Mouse (Mus musculus): Measurements from ENCODE around the gene Padi3. TPM values are rescaled to one million over a fixed set of nuclear protein-coding genes. Genes with fewer than 3 reads are reported as not detected.

Padi3 gene
- polyA plus RNA-seq (2015; fragmentation: Nextera tagmentation; extraction: Ambion mirVana), result 0.22 TPM in 1 of 2 replicates, not detected in the other

DNA sequence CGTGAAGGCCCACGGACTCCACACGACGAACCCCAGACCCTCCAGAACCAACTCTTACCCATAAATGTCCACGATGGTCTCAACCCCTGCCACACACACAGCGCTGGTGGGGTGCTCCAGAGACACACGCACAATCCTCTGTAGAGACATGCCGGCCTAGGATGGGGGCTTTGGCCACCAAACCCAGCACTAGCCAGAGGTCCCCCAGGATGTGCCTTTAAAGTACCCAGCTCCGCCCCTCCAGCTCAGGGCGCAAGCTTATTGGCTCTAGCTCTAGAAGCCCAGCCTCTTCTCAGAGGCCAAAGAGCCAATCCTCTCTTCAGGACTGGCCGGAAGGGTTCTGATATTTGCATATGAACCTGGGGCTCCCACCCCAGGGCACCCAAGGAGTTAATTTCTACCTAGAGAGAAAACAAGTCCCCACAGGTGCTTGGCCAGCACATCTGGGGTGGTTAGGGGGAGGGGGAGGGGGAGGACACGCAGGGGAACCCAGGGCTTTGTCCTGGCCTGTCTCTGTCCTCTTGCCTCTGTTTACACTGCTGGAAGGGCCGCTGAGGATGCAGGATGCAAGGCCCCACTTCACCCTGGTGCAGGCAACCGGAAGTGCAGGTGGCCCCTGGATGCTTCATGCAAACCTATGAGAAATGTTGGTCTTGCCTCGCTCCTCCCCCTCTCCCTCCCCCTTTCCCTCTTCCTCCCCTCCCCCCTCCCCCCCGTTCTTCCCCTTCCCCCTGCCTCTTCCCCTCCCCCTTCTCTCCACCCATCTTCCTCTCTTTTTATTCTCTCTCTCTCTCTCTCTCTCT is at the start of gene Padi3:
Padi3 (minus strand) TSS at position 191 of the 803 bp plus-strand sequence.
- Histone ChIP-seq H3K4me1 (peaks cover 21% of the 10 kb centered on the region), H3K36me3 (no peaks in the 10 kb centered on the region), H3K9me3 (replicated peaks) (no peaks in the 10 kb centered on the region), H3K4me2 (no peak within 1 kb of the TSS), H3K27me3 (replicated peaks) (peaks cover 13% of the 10 kb centered on the region), H3K27ac (replicated peaks) (no peak within 1 kb of the TSS), H3K4me3 (replicated peaks) (no peak within 1 kb of the TSS), H3K9ac (replicated peaks) (no peak within 1 kb of the TSS)
- 75% methylated on average over 16 of the region's 16 CpGs for WGBS
- ATAC-seq (ENCODE audit: low FRiP score), result no peak

- H3K27ac ChIP-seq (replicated peaks), result no peak overlapping the region
- H3K4me2 ChIP-seq, result no peak overlapping the region
- no peaks in the 10 kb centered on the region for H3K36me3 ChIP-seq
- no peaks in the 10 kb centered on the region for H3K4me1 ChIP-seq
- ATAC-seq (ENCODE audit: low FRiP score), result no peak
- H3K9ac ChIP-seq (replicated peaks), result no peak overlapping the region
- WGBS, result 86% methylated on average over 11 of the region's 11 CpGs
- H3K27me3 ChIP-seq (replicated peaks), result no peaks in the 10 kb centered on the region
- H3K9me3 ChIP-seq (replicated peaks), result no peaks in the 10 kb centered on the region
- H3K4me3 ChIP-seq (replicated peaks), result no peak overlapping the region
Measured at GRCm38 (mm10) chr4:140859291-140859690, 48.8 kb upstream of the Padi3 start.

DNA sequence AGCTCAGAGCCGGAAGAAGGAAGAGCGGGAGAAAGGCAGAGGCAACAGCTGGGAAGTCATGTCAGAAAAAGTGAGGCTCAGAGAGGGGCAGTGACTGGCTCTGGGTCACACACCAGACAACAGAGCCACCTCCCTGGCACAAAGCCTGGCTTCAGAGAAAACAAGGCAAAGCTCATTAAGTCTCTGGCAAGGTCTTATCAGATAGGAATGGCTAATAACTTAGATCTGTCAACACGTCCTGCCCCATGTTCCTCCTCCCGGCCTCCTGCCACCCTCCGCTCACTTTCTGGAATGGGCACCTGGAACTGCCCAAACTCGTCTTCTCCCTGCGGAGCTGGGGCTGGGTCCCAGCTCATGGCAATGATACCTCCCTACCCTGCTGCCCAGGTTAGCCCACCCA is 47.4 kb upstream of the Padi3 start:
- no peaks in the 10 kb centered on the region for H3K27me3 ChIP-seq (replicated peaks)
- H3K4me3 ChIP-seq (replicated peaks), result no peak overlapping the region
- H3K27ac ChIP-seq (replicated peaks), result no peak overlapping the region
- ATAC-seq (ENCODE audit: low FRiP score), result no peak
- WGBS, result 83% methylated on average over 7 of the region's 7 CpGs
- no peaks in the 10 kb centered on the region for H3K9me3 ChIP-seq (replicated peaks)
- no peaks in the 10 kb centered on the region for H3K36me3 ChIP-seq
- no peak overlapping the region for H3K4me2 ChIP-seq
- no peak overlapping the region for H3K9ac ChIP-seq (replicated peaks)
- no peaks in the 10 kb centered on the region for H3K4me1 ChIP-seq

DNA sequence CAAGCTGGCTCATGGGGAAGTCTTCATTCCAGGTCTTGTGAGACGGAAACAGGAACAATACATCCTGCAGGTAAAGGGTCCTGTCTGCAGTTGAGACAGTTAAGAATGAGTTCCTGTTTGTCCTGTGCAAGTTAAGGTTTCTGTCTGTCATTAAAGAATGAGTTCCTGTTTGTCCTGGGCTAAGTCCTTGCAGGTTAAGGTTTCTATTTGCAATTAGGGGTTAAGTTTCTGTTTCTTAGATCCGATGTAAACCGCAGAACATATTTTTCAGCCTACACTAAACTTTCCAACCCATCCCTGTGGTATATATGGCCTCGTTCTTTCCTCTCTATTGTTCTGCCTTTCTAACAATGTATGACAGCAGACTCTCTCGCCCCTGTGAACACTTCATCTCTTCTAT is 46.6 kb upstream of the Padi3 start:
- Histone ChIP-seq H3K27ac (replicated peaks) (no peak overlapping the region), H3K36me3 (no peaks in the 10 kb centered on the region), H3K9ac (replicated peaks) (no peak overlapping the region), H3K27me3 (replicated peaks) (no peaks in the 10 kb centered on the region), H3K4me1 (no peaks in the 10 kb centered on the region), H3K4me2 (no peak overlapping the region), H3K9me3 (replicated peaks) (no peaks in the 10 kb centered on the region), H3K4me3 (replicated peaks) (no peak overlapping the region)
- WGBS, result 78% methylated on average over 5 of the region's 5 CpGs
- ATAC-seq (ENCODE audit: low FRiP score), result no peak

- no peak overlapping the region for H3K27ac ChIP-seq (replicated peaks)
- no peak for ATAC-seq (ENCODE audit: low FRiP score)
- WGBS, result 92% methylated on average over 10 of the region's 10 CpGs
Measured at GRCm38 (mm10) chr4:140855151-140855550, 44.7 kb upstream of the Padi3 start.

GRCm38 (mm10) chr4:140854455-140854864 is 44.0 kb upstream of the Padi3 start:
- Histone ChIP-seq H3K9me3 (replicated peaks) (no peaks in the 10 kb centered on the region), H3K36me3 (no peaks in the 10 kb centered on the region), H3K9ac (replicated peaks) (no peak overlapping the region), H3K4me3 (replicated peaks) (no peak overlapping the region), H3K4me1 (no peaks in the 10 kb centered on the region), H3K27me3 (replicated peaks) (no peaks in the 10 kb centered on the region), H3K27ac (replicated peaks) (no peak overlapping the region), H3K4me2 (no peak overlapping the region)
- ATAC-seq (ENCODE audit: low FRiP score), result no peak
- 68% methylated on average over 10 of the region's 10 CpGs for WGBS

More at GRCm38 (mm10) chr4:140855151-140855550, 44.7 kb upstream of the Padi3 start:
- Histone ChIP-seq H3K4me2 (no peak overlapping the region), H3K27me3 (replicated peaks) (no peaks in the 10 kb centered on the region), H3K9me3 (replicated peaks) (no peaks in the 10 kb centered on the region), H3K36me3 (no peaks in the 10 kb centered on the region), H3K4me3 (replicated peaks) (no peak overlapping the region), H3K9ac (replicated peaks) (no peak overlapping the region), H3K4me1 (no peaks in the 10 kb centered on the region)

DNA sequence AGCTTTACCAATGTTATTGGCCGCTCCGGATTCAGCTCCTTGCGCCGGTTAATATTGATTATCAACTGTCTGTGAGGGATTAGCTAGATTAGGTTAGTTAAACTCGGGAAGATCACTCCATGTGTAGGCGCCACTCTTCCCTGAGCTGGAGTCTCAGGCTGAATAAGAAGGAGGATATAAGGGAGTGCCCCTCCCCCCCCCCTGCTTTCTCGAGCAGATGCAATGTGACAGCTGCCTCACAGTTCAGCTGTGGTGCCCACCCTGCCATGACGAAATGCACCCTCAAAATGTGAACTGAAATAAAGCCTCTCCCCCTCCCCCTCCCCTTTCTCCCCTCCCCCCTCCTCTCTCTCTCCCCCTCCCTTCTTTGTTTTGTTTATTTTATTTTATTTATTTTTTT is 43.2 kb upstream of the Padi3 start:
- H3K9ac ChIP-seq (replicated peaks), result no peak overlapping the region
- 60% methylated on average over 8 of the region's 8 CpGs for WGBS

DNA sequence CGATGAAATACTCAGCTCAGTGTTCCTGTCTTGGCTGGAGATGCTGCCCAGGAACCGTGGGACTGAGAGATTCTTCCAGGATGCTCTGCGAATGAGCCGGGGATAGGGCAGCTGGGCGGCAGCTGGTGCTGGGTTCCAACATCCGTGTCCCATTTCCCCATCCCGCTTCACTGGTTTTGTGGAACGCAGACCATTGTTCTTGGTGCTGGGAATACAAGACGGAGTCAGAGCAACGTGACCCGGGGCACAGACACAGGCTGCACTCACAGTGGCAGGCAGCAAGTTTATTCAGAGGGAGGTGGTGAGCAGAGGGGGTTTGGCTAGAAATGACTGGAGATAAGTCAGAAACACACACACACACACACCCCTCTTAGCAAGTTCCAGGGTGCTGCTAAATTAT is 38.9 kb upstream of the Padi3 start:
- H3K4me3 ChIP-seq (replicated peaks), result no peak overlapping the region
- H3K27ac ChIP-seq (replicated peaks), result no peak overlapping the region
- no peak overlapping the region for H3K4me2 ChIP-seq
- no peaks in the 10 kb centered on the region for H3K9me3 ChIP-seq (replicated peaks)
- H3K4me1 ChIP-seq, result peaks cover 3% of the 10 kb centered on the region; the same call in 1 of the 2 replicates
- H3K27me3 ChIP-seq (replicated peaks), result no peaks in the 10 kb centered on the region
- ATAC-seq (ENCODE audit: low FRiP score), result no peak
- no peak overlapping the region for H3K9ac ChIP-seq (replicated peaks)
- WGBS, result 55% methylated on average over 11 of the region's 11 CpGs
- H3K36me3 ChIP-seq, result no peaks in the 10 kb centered on the region

More for the DNA sequence above, 43.2 kb upstream of the Padi3 start:
- ATAC-seq (ENCODE audit: low FRiP score), result no peak
- Histone ChIP-seq H3K4me2 (no peak overlapping the region), H3K9me3 (replicated peaks) (no peaks in the 10 kb centered on the region), H3K4me1 (no peaks in the 10 kb centered on the region), H3K36me3 (no peaks in the 10 kb centered on the region), H3K27ac (replicated peaks) (no peak overlapping the region), H3K27me3 (replicated peaks) (no peaks in the 10 kb centered on the region), H3K4me3 (replicated peaks) (no peak overlapping the region)

DNA sequence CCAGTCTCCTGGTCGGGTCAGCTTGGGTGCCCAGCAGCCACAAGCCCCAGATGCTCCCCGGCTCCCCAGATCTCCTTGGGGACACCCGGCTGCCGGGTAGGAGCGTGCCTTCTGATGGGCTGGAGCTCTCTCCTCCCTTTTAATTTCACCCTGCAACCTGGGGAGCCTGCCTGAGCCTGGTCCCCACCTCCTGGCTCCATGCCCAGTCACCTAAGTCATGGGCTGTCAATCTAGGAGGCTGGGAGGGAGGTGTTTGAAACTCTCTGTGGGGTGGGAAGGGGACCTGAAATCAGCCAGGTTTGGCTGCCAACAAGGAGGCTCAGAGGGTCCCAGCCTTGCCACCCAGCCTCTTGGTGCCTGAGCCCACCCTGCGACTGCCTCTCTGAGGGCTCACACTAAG is 35.2 kb upstream of the Padi3 start, which contains the start of gene Padi1:
Padi1 (minus strand) TSS at position 113 of the 400 bp plus-strand sequence.
- no peak within 1 kb of the TSS for H3K4me3 ChIP-seq (replicated peaks)
- H3K4me1 ChIP-seq, result peaks cover 3% of the 10 kb centered on the region; the same call in 1 of the 2 replicates
- no peak within 1 kb of the TSS for H3K9ac ChIP-seq (replicated peaks)
- ATAC-seq (ENCODE audit: low FRiP score), result no peak
- H3K4me2 ChIP-seq, result no peak within 1 kb of the TSS
- H3K36me3 ChIP-seq, result no peaks in the 10 kb centered on the region
- 45% methylated on average over 6 of the region's 6 CpGs for WGBS
- H3K9me3 ChIP-seq (replicated peaks), result no peaks in the 10 kb centered on the region
- H3K27me3 ChIP-seq (replicated peaks), result no peaks in the 10 kb centered on the region
- H3K27ac ChIP-seq (replicated peaks), result no peak within 1 kb of the TSS

DNA sequence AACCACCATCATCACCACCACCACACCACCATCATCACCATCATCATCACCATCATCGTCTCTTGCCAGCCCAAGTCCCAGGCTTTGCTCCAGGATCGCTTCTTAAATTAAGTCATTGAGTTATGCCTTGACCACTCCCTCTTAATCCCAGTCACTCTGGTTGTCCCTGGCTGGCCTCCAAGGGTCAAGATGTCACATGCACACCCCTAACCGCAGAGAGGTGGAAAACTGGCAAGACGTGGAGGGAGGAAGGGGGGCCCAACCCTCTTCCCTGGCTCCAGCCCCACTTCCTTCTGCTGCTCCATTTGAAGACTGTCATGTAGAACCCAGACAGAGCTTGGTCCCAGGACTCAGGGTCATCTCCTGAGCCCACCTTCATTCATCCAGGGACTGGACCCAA is 34.5 kb upstream of the Padi3 start:
- no peaks in the 10 kb centered on the region for H3K9me3 ChIP-seq (replicated peaks)
- H3K9ac ChIP-seq (replicated peaks), result no peak overlapping the region
- no peak for ATAC-seq (ENCODE audit: low FRiP score)
- no peaks in the 10 kb centered on the region for H3K27me3 ChIP-seq (replicated peaks)
- no peak overlapping the region for H3K4me2 ChIP-seq
- WGBS, result 84% methylated on average over 4 of the region's 4 CpGs
- peaks cover 3% of the 10 kb centered on the region; the same call in 1 of the 2 replicates for H3K4me1 ChIP-seq
- no peak overlapping the region for H3K4me3 ChIP-seq (replicated peaks)
- no peaks in the 10 kb centered on the region for H3K36me3 ChIP-seq
- H3K27ac ChIP-seq (replicated peaks), result no peak overlapping the region

DNA sequence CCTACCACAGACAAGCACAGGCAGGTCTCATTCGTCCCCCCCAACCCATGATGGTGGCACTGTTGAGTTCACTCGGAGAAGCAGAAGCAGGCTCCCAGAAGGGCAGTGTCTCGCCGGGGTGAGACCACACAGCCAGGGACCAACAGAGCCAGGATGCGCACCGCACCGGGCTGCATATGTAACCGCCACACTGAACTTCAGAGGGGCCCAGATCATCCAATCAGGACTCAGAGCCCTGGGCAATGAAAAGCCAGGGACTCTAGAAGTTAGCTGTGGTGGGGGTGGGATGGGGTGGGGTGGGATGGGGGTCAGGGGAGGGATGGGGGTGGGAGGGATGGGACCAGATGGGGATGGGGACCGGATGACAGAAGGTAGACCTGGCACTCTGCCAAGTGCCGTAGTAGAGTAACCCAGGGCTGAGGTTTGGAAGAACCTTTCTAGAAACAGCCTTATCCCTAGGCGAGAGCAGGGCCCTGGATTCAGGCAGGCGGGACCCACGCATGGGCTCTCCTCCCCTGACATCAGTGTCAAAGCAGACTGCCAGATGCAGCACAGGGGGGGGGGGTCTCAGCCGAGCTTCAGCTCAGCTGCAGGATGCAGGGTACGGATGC is 33.3 kb upstream of the Padi3 start:
- Histone ChIP-seq H3K4me2 (no peak overlapping the region), H3K27me3 (replicated peaks) (no peaks in the 10 kb centered on the region), H3K4me3 (replicated peaks) (no peak overlapping the region), H3K9me3 (replicated peaks) (no peaks in the 10 kb centered on the region), H3K27ac (replicated peaks) (no peak overlapping the region), H3K4me1 (peaks cover 3% of the 10 kb centered on the region; the same call in 1 of the 2 replicates), H3K9ac (replicated peaks) (no peak overlapping the region), H3K36me3 (no peaks in the 10 kb centered on the region)
- no peak for ATAC-seq (ENCODE audit: low FRiP score)
- 37% methylated on average over 15 of the region's 15 CpGs for WGBS

GRCm38 (mm10) chr4:140842909-140843308 is 32.5 kb upstream of the Padi3 start:
- Histone ChIP-seq H3K27me3 (replicated peaks) (no peaks in the 10 kb centered on the region), H3K9me3 (replicated peaks) (no peaks in the 10 kb centered on the region), H3K4me3 (replicated peaks) (no peak overlapping the region), H3K4me2 (no peak overlapping the region), H3K27ac (replicated peaks) (no peak overlapping the region), H3K9ac (replicated peaks) (no peak overlapping the region), H3K4me1 (peaks cover 3% of the 10 kb centered on the region; the same call in 1 of the 2 replicates), H3K36me3 (no peaks in the 10 kb centered on the region)
- WGBS, result 73% methylated on average over 1 of the region's 1 CpGs
- no peak for ATAC-seq (ENCODE audit: low FRiP score)
